Mouse (Mus musculus) brain, embryonic 14.5 days (tissue): ENCODE measurements at regions not wholly inside any gene's neighbourhood (a gene's known extent, or its start where the extent isn't known, plus 50 kb on each side); places are given as distances from the start of the nearest gene placed in this dataset.

Experiments
- CTCF ChIP-seq: fragments of 200-500 bp; IDR thresholded peaks from 2 replicates; pipeline ENCODE4 v1.5.1; 2012; ENCODE audit warnings: inconsistent platforms, mild to moderate bottlenecking, moderate library complexity, borderline replicate concordance; ENCODE audit not compliant: insufficient read depth, insufficient read length; ENCODE audit errors: extremely low read depth
- POLR2A ChIP-seq: fragments of 200-500 bp; IDR thresholded peaks from 2 replicates; pipeline ENCODE4 v1.6.1; 2012; ENCODE audit warnings: mild to moderate bottlenecking, inconsistent platforms, borderline replicate concordance; ENCODE audit not compliant: poor library complexity, insufficient read depth, insufficient read length, severe bottlenecking; ENCODE audit errors: extremely low read depth

DNA sequence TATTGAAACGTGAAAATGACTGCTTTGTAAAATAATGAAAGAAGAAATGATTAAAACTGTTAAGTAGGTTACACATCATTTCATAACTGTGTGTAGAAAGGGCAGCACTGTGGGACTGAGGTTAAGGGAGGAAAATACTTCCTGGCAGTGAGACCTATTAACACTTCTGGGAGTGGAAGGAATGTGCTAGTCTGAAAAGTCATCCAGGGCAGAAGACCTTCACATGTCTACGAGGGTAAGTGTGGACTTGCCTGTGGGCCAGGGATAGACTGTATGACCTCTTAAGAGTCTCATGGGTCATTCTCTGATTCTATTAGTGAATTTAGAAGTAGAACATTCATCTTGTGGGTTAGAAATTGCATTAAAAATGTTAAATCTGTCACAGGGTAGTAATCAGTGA, 248.1 kb downstream of the Frk start:
- TF ChIP-seq CTCF = no peak
- no peak for TF ChIP-seq POLR2A
